Mouse (Mus musculus): ENCODE data around the gene Syndig1l. TPM values are rescaled to one million over a fixed set of nuclear protein-coding genes. Genes with fewer than 3 reads are reported as not detected.

Syndig1l gene
- polyA plus RNA-seq, 1 experiment, result not detected

GRCm38 (mm10) chr12:84709842-84710439 is 11.3 kb upstream of the Syndig1l start:
- Histone ChIP-seq H3K4me2 (ENCODE audit: low read depth) (no peak overlapping the region), H3K79me2 (ENCODE audit: control insufficient read depth, insufficient read depth) (no peaks in the 10 kb centered on the region)

GRCm38 (mm10) chr12:84707804-84708203 is 9.2 kb upstream of the Syndig1l start:
- no peak for TF ChIP-seq POLR2AphosphoS2 (IDR thresholded peaks at IDR 0.05; ENCODE audit: insufficient read length, low read depth)
- TF ChIP-seq REST (IDR thresholded peaks at IDR 0.05; ENCODE audit: insufficient read depth, insufficient read length), result no peak
- TF ChIP-seq MAX (IDR thresholded peaks at IDR 0.05; ENCODE audit: low read depth), result no peak
- no peak for TF ChIP-seq TCF3 (IDR thresholded peaks at IDR 0.05; ENCODE audit: insufficient read length, low read depth)
- no peak for TF ChIP-seq POLR2A (IDR thresholded peaks at IDR 0.05; ENCODE audit: insufficient read length, low read depth)
- no peak for TF ChIP-seq TCF12 (IDR thresholded peaks at IDR 0.05; ENCODE audit: insufficient read depth, poor library complexity, severe bottlenecking)
- TF ChIP-seq E2F4 (IDR thresholded peaks at IDR 0.05; ENCODE audit: insufficient read depth), result no peak
- TF ChIP-seq MYOG (IDR thresholded peaks at IDR 0.05; ENCODE audit: control insufficient read depth in 1 of 3, insufficient read depth in 1 of 3, insufficient read length in 2 of 3, low read depth in 2 of 3), result no peak
- no peak for TF ChIP-seq USF1 (IDR thresholded peaks at IDR 0.05; ENCODE audit: low read depth)
- no peak for TF ChIP-seq SRF (IDR thresholded peaks at IDR 0.05; ENCODE audit: control insufficient read depth, insufficient read length, low read depth)
- no peak for TF ChIP-seq CEBPB (IDR thresholded peaks at IDR 0.05; ENCODE audit: insufficient read depth, poor library complexity, severe bottlenecking)
- TF ChIP-seq MYOD1 (IDR thresholded peaks at IDR 0.05; ENCODE audit: control insufficient read depth in 1 of 3, insufficient read length in 2 of 3, low read depth in 2 of 3), result no peak
- Histone ChIP-seq H3ac (ENCODE audit: control insufficient read depth, insufficient read length) (no peak overlapping the region), H3K79me2 (ENCODE audit: control insufficient read depth, insufficient read depth) (no peaks in the 10 kb centered on the region), H3K27me3 (ENCODE audit: control insufficient read depth, insufficient read depth, insufficient read length) (peaks cover 48% of the 10 kb centered on the region), H3K4me3 (no peak overlapping the region), H3K4me2 (ENCODE audit: low read depth) (no peak overlapping the region), H3K36me3 (ENCODE audit: control insufficient read depth, insufficient read depth) (no peaks in the 10 kb centered on the region)

More at GRCm38 (mm10) chr12:84709842-84710439, 11.3 kb upstream of the Syndig1l start:
- TF ChIP-seq USF1 (IDR thresholded peaks at IDR 0.05; ENCODE audit: low read depth), result no peak
- no peak for TF ChIP-seq POLR2AphosphoS2 (IDR thresholded peaks at IDR 0.05; ENCODE audit: insufficient read length, low read depth)
- peak; percentile 45 for TF ChIP-seq REST (IDR thresholded peaks at IDR 0.05; ENCODE audit: insufficient read depth, insufficient read length)
- TF ChIP-seq POLR2A (IDR thresholded peaks at IDR 0.05; ENCODE audit: insufficient read length, low read depth), result no peak
- TF ChIP-seq MYOG (IDR thresholded peaks at IDR 0.05; ENCODE audit: control insufficient read depth in 1 of 3, insufficient read depth in 1 of 3, insufficient read length in 2 of 3, low read depth in 2 of 3), result no peak
- TF ChIP-seq SRF (IDR thresholded peaks at IDR 0.05; ENCODE audit: control insufficient read depth, insufficient read length, low read depth), result no peak
- TF ChIP-seq E2F4 (IDR thresholded peaks at IDR 0.05; ENCODE audit: insufficient read depth), result no peak
- H3ac ChIP-seq (ENCODE audit: control insufficient read depth, insufficient read length), result no peak overlapping the region
- peaks cover 31% of the 10 kb centered on the region for H3K27me3 ChIP-seq (ENCODE audit: control insufficient read depth, insufficient read depth, insufficient read length)
- no peaks in the 10 kb centered on the region for H3K36me3 ChIP-seq (ENCODE audit: control insufficient read depth, insufficient read depth)
- H3K4me3 ChIP-seq, result no peak overlapping the region

- Histone ChIP-seq H3ac (ENCODE audit: control insufficient read depth, insufficient read length) (no peak overlapping the region), H3K79me2 (ENCODE audit: control insufficient read depth, insufficient read depth) (no peaks in the 10 kb centered on the region), H3K4me2 (ENCODE audit: low read depth) (no peak overlapping the region), H3K4me3 (no peak overlapping the region), H3K36me3 (ENCODE audit: control insufficient read depth, insufficient read depth) (no peaks in the 10 kb centered on the region), H3K27me3 (ENCODE audit: control insufficient read depth, insufficient read depth, insufficient read length) (peaks cover 50% of the 10 kb centered on the region)
- TF ChIP-seq REST (IDR thresholded peaks at IDR 0.05; ENCODE audit: insufficient read depth, insufficient read length) (no peak), TCF3 (IDR thresholded peaks at IDR 0.05; ENCODE audit: insufficient read length, low read depth) (no peak), MAX (IDR thresholded peaks at IDR 0.05; ENCODE audit: low read depth) (no peak), MYOG (IDR thresholded peaks at IDR 0.05; ENCODE audit: control insufficient read depth in 1 of 3, insufficient read depth in 1 of 3, insufficient read length in 2 of 3, low read depth in 2 of 3) (no peak), POLR2AphosphoS2 (IDR thresholded peaks at IDR 0.05; ENCODE audit: insufficient read length, low read depth) (no peak), SRF (IDR thresholded peaks at IDR 0.05; ENCODE audit: control insufficient read depth, insufficient read length, low read depth) (no peak), CEBPB (IDR thresholded peaks at IDR 0.05; ENCODE audit: insufficient read depth, poor library complexity, severe bottlenecking) (no peak), MYOD1 (IDR thresholded peaks at IDR 0.05; ENCODE audit: control insufficient read depth in 1 of 3, insufficient read length in 2 of 3, low read depth in 2 of 3) (no peak), POLR2A (IDR thresholded peaks at IDR 0.05; ENCODE audit: insufficient read length, low read depth) (no peak), E2F4 (IDR thresholded peaks at IDR 0.05; ENCODE audit: insufficient read depth) (no peak), USF1 (IDR thresholded peaks at IDR 0.05; ENCODE audit: low read depth) (no peak), TCF12 (IDR thresholded peaks at IDR 0.05; ENCODE audit: insufficient read depth, poor library complexity, severe bottlenecking) (no peak)
Observed at GRCm38 (mm10) chr12:84706886-84707285, 8.3 kb upstream of the Syndig1l start.

- Histone ChIP-seq H3K27me3 (ENCODE audit: control insufficient read depth, insufficient read depth, insufficient read length) (peaks cover 67% of the 10 kb centered on the region), H3ac (ENCODE audit: control insufficient read depth, insufficient read length) (no peak overlapping the region)
Observed at GRCm38 (mm10) chr12:84702586-84702985, 4.0 kb upstream of the Syndig1l start.

GRCm38 (mm10) chr12:84692141-84692540 is 6.5 kb downstream of the Syndig1l start:
- peaks cover 63% of the 10 kb centered on the region for H3K27me3 ChIP-seq (ENCODE audit: control insufficient read depth, insufficient read depth, insufficient read length)
- no peak for TF ChIP-seq CEBPB (IDR thresholded peaks at IDR 0.05; ENCODE audit: insufficient read depth, poor library complexity, severe bottlenecking)
- TF ChIP-seq SRF (IDR thresholded peaks at IDR 0.05; ENCODE audit: control insufficient read depth, insufficient read length, low read depth), result no peak
- TF ChIP-seq USF1 (IDR thresholded peaks at IDR 0.05; ENCODE audit: low read depth), result no peak
- no peak for TF ChIP-seq POLR2AphosphoS2 (IDR thresholded peaks at IDR 0.05; ENCODE audit: insufficient read length, low read depth)
- no peak for TF ChIP-seq TCF3 (IDR thresholded peaks at IDR 0.05; ENCODE audit: insufficient read length, low read depth)
- TF ChIP-seq MYOD1 (IDR thresholded peaks at IDR 0.05; ENCODE audit: control insufficient read depth in 1 of 3, insufficient read length in 2 of 3, low read depth in 2 of 3), result no peak
- no peak for TF ChIP-seq REST (IDR thresholded peaks at IDR 0.05; ENCODE audit: insufficient read depth, insufficient read length)
- no peak for TF ChIP-seq MAX (IDR thresholded peaks at IDR 0.05; ENCODE audit: low read depth)
- TF ChIP-seq TCF12 (IDR thresholded peaks at IDR 0.05; ENCODE audit: insufficient read depth, poor library complexity, severe bottlenecking), result no peak
- no peak for TF ChIP-seq E2F4 (IDR thresholded peaks at IDR 0.05; ENCODE audit: insufficient read depth)
- TF ChIP-seq MYOG (IDR thresholded peaks at IDR 0.05; ENCODE audit: control insufficient read depth in 1 of 3, insufficient read depth in 1 of 3, insufficient read length in 2 of 3, low read depth in 2 of 3), result no peak
- no peak for TF ChIP-seq POLR2A (IDR thresholded peaks at IDR 0.05; ENCODE audit: insufficient read length, low read depth)

More at GRCm38 (mm10) chr12:84702586-84702985, 4.0 kb upstream of the Syndig1l start:
- no peaks in the 10 kb centered on the region for H3K36me3 ChIP-seq (ENCODE audit: control insufficient read depth, insufficient read depth)
- H3K79me2 ChIP-seq (ENCODE audit: control insufficient read depth, insufficient read depth), result no peaks in the 10 kb centered on the region
- TF ChIP-seq POLR2AphosphoS2 (IDR thresholded peaks at IDR 0.05; ENCODE audit: insufficient read length, low read depth) (no peak), CEBPB (IDR thresholded peaks at IDR 0.05; ENCODE audit: insufficient read depth, poor library complexity, severe bottlenecking) (no peak), USF1 (IDR thresholded peaks at IDR 0.05; ENCODE audit: low read depth) (no peak)
- no peak overlapping the region for H3K4me2 ChIP-seq (ENCODE audit: low read depth)
- H3K4me3 ChIP-seq, result no peak overlapping the region

More at GRCm38 (mm10) chr12:84692141-84692540, 6.5 kb downstream of the Syndig1l start:
- H3K79me2 ChIP-seq (ENCODE audit: control insufficient read depth, insufficient read depth), result no peaks in the 10 kb centered on the region
- no peak overlapping the region for H3ac ChIP-seq (ENCODE audit: control insufficient read depth, insufficient read length)
- H3K4me2 ChIP-seq (ENCODE audit: low read depth), result no peak overlapping the region
- no peaks in the 10 kb centered on the region for H3K36me3 ChIP-seq (ENCODE audit: control insufficient read depth, insufficient read depth)
- H3K4me3 ChIP-seq, result no peak overlapping the region
